Mouse (Mus musculus) v-Abl transformed pro-B cells (cell line): Measurements from ENCODE around the gene Nxpe3.

ENCODE experiments used
- in situ Hi-C, 2 experiments: fragments of 400-800 bp; cut with MboI; formaldehyde crosslinking; loops; one replicate each; pipeline ENCODE4 v1.15.1; 2025; ENCODE audit not compliant: unreplicated experiment in 2 of 2

Nxpe3 gene

DNA sequence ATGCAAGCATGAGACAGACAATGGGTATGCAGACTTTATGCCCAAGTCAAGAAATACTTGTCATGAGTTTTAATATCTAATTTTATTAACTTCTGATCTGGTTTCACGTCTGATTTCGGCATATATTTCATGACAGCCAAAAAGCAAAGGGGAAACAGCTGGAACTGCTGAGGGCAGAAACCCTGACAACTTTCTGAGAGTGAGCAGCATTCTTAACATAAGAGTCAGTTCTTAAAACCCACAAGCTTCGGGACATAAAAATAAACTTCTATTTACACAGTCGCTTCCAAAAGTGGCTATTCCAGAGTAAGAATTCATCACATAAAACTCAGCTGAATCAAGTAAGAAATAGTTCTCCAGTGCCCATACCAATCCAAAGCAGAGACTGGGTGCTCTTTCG is 52.0 kb downstream of the Nxpe3 start:
- in situ Hi-C loops: no loop called here

- in situ Hi-C loops: no loop called here
Measured at GRCm38 (mm10) chr16:55841506-55841905, 53.6 kb downstream of the Nxpe3 start.

GRCm38 (mm10) chr16:55838510-55839474 is 56.3 kb downstream of the Nxpe3 start, which contains the start of gene Nfkbiz:
Gene Nfkbiz (minus strand): TSS chr16:55838899.
- in situ Hi-C loops: loop anchor here in 1 of 2 experiments (10.0 kb wide), 1 partner anchor 204 kb away; no protein-coding TSS in a partner anchor

- in situ Hi-C loops: loop anchor here in 1 of 2 experiments (10.0 kb wide), 1 partner anchor 203 kb away; no protein-coding TSS in a partner anchor
Measured at GRCm38 (mm10) chr16:55838129-55838509, 57.0 kb downstream of the Nxpe3 start.

DNA sequence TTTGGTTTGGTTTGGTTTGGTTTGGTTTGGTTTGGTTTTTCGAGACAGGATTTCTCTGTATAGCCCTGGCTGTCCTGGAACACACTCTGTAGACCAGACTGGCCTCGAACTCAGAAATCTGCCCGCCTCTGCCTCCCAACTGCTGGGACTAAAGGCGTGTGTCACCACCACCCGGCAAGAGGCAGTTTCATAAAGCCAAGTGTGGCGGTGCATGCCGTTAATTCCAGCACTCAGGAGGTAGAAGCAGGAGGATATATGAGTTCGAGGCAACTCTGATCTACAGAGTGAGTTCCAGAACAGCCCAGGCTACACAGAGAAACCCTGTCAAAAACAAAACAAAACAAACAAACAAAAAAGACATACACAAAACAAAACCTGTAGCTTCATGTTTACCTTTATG is 57.4 kb downstream of the Nxpe3 start:
- in situ Hi-C loops: loop anchor here in 1 of 2 experiments (10.0 kb wide), 1 partner anchor 203 kb away; no protein-coding TSS in a partner anchor

DNA sequence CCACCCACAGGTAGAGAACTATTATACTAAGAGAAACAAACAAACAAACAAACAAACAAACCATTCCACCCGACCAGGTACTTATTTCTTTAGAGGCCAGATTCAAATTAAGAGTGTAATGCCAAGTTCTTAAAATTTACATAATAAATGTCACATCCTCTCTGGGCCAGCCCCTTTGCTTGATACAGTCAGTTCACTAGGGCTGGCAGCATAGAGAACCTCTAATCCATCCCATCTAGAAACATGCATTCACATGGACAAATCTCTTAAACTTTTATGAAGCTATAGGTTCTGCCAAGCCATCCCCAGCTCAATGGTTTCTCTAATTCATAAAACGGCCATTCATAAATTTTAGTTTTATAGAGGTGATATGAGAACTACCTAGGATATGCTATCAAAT is 57.9 kb downstream of the Nxpe3 start:
- in situ Hi-C loops: loop anchor here in 1 of 2 experiments (10.0 kb wide), 1 partner anchor 202 kb away; no protein-coding TSS in a partner anchor

- in situ Hi-C loops: loop anchor here in 1 of 2 experiments (10.0 kb wide), 1 partner anchor 201 kb away; no protein-coding TSS in a partner anchor
Measured at GRCm38 (mm10) chr16:55835798-55836197, 59.3 kb downstream of the Nxpe3 start.

GRCm38 (mm10) chr16:55832617-55833016 is 62.5 kb downstream of the Nxpe3 start:
- in situ Hi-C loops: loop anchor here in 1 of 2 experiments (10.0 kb wide), 1 partner anchor 198 kb away; no protein-coding TSS in a partner anchor

DNA sequence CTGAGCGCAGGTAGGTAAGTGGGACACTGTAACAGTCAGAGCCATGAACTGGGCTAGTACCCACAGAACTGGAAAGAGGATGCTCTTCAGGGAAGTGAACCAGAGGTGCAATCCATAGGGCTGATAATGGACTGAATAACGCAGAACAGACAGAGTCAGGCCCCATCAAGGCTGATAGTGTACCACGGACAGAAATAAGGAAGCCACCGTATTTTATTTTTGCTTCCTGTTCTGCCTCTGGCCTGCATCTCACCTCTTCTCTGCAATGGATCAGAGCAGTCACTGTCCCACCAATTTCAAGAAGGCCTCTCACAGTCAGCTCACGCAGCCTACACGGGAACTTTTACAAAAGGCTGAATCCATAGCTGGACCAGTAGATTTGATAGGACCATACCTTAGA is 63.0 kb downstream of the Nxpe3 start:
- in situ Hi-C loops: loop anchor here in 1 of 2 experiments (10.0 kb wide), 1 partner anchor 197 kb away; no protein-coding TSS in a partner anchor

DNA sequence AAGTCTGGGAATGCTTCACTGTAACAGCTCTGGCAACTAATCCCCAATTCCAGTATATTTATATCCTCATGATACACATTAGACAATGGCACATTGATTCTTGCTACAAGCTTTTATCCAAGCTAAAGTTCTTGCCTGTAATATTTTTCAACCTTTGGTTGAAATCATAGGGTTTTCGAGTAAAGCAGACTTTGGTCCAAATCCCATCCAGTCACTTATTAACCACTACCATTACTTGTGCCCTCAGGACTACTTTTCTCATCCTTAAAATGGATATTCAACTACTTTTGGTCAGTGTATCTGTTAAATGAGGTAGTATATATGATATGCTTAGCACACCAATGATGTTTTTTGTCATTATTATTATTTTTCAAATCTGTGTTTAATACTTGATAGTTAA is 63.6 kb downstream of the Nxpe3 start:
- in situ Hi-C loops: loop anchor here in 1 of 2 experiments (10.0 kb wide), 1 partner anchor 197 kb away; no protein-coding TSS in a partner anchor

DNA sequence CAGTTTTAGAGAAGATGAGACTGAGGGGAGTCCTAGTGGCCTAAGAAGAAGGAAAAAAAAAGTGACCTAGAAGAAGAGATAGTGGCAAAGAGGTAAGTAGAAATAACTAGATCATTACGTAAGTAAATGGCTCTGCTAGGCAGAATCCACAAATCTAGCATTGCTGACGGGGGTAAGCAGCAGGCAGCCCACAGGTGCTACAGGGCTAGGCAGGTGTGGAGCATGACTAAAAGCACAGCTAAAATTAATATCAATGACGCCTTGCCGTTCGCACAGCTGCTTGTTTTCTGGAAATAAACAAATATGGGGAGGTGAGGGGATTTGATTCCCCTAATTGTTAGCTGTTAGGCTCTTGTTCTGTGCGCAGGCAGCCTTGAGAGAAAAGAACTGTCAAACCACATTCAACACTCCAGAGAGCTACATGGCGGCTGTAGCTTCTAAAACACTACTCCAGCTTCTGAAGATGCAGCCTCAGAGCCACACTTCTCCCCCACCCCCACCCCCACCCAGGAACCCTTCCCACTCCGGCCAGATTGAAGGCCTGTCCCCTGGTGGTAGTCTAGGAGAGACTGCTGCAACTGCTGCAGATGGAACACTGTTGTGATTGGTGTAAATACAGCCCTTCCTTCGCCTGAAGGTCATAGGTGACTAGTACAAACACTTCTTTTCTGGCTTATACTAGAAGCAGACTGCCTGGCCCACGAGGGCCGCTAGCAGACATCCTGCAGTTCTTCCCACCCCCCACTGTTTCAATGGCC is 71.5 kb downstream of the Nxpe3 start:
- in situ Hi-C loops: no loop called here

GRCm38 (mm10) chr16:55822741-55823397 is 72.2 kb downstream of the Nxpe3 start:
- in situ Hi-C loops: no loop called here

DNA sequence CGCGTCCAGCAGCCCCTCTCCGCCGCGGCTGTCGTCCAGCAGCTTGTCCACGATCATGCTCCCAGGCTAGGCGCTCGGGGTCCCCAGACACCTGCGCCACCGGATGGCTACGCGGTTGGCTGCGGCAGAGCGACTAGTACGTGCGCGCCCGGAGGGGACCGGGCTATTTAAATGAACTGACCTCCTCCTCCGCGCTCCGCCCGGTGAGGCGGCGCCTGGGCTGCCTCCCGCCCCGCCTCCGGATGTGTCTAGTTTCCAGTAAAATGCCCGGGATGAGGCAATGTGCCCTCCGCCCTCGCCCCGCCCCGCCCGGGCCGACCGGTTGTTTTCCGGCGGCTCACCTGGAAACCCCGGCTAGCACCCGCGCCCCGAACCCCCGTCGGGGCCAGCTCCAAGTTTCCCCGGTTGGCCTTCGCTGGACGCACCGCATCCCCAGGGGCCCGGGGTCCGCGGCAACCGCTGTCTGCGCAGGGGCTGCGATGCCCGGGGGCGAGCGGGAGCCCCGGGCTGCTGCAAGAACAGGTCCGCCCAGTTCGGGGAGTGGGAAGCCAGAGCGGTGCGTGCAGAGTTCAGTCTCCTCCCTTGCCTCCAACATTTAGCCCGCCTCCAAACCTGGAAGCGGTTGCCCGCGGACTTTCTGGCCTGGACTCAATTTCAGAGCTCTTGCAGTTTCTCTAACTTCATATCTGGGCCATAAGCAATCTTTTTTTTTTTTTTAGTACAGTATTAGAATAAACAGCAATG is 72.9 kb downstream of the Nxpe3 start:
- in situ Hi-C loops: no loop called here

DNA sequence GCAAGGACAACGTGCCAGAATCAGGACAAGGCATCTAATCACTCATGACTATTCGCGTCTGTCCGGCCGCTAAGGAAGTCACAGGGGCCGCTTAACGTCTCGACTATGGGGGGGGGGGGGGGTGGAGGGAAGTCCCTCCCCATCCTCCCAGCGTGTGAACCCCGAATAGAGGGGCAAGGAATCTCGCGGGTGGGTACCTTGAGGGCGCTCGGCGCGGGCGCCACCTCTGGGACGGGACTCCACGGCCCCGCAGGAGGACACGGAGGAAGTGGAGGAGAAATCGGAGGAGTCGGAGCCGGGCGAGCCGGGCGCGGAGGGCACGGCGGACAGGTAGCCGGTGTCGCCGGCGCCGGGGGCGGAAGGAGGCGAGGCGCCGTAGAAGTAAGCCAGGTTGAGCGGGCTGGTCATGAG is 73.5 kb downstream of the Nxpe3 start:
- in situ Hi-C loops: no loop called here

GRCm38 (mm10) chr16:55820916-55821570 is 74.0 kb downstream of the Nxpe3 start:
- in situ Hi-C loops: no loop called here

DNA sequence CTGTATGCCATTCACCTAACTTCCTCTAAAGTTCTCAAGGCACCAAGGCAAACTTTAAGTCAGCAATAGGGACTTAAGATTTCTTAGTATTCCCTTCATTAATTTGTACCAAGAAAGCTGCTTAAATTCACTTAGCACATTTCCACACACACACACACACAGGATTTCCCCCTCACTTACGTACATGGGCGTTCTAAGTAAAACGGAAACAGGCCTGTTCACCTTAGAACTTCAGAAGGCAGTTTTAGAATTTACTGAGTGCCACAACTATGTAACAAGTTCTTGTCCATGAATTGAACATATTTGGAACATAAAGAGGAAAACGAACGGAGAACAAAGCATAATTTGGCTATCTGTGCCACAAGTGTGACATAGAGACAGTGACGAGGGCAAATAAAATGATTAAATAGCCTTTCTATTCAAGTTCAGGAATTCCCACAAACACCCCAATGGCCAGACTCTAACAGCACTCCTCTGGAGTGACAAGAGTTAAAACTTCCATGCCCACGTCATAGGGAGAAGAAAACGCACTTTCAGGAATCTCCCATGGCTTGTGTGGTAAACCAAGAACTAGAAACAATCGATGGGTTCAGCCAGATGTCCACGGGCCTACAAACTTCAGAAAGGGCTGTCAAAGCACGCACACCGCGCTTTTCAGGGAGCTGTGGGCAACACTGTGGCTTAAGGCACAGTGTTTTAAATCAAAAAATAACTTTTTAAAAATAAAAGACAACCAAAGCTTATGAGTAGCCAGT is 74.7 kb downstream of the Nxpe3 start:
- in situ Hi-C loops: no loop called here

DNA sequence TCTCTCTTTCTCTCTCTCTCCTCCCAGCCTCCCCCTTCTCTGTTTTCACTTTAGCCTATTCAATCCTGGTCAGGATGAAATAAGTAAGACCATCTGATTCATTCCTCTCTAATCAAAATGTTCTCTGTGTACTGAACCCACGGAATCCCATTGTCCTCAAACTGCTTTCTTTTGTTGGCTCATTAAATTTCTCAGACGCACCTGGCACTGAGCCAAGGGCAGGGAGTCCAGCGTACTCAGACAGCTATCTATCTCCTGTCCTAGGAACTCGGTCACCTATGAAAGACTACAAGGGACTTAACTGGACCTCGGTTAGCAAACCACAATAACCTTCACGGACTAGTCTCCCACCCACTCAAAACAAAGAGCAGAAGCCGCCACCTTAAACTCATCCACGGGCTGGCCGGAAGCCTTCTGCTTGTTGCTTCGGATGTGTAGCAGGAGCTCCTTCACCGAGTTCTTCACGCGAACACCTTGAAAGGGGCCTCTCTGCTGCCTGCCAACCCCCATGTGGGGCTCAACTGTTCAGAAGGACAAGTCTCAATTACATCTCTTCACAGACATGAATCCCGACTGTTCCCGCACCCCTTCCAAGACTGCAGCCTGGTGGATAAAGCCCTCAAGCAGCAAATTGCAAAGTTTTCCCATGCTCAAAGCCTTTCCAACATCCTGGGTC is 75.8 kb downstream of the Nxpe3 start:
- in situ Hi-C loops: no loop called here
